Mouse (Mus musculus) embryonic facial prominence, embryonic 14.5 days (tissue): ENCODE results near the gene F8a. TPM values are rescaled to one million over a fixed set of nuclear protein-coding genes. Genes with fewer than 3 reads are reported as not detected.
"Not testable (repeated sequence)": the region's sequence is repeated elsewhere in the genome, so short reads cannot be mapped to it uniquely, and the experiment has no call there.

Experiments used
- ATAC-seq: fragments of 200-750 bp; cut with Nextera tagmentation; 2 replicates; pipeline ENCODE4 v1.8.0; 2017; ENCODE audit warnings: low read depth, moderate number of reproducible peaks, moderate TSS enrichment
- DNase-seq: peaks from one replicate; pipeline ENCODE4 v3.0.0-alpha.2; 2015; ENCODE audit warnings: low spot score
- H3K27ac ChIP-seq: fragments of 300-500 bp; sonication (generic); replicated peaks from 2 replicates; pipeline ENCODE4 v1.5.1; 2014; ENCODE audit warnings: low read depth, mild to moderate bottlenecking, low read length, moderate library complexity
- H3K27me3 ChIP-seq: fragments of 300-500 bp; sonication (generic); replicated peaks from 2 replicates; pipeline ENCODE4 v1.6.1; 2014; ENCODE audit warnings: low read length; ENCODE audit not compliant: control insufficient read depth, insufficient read depth
- H3K36me3 ChIP-seq: fragments of 300-500 bp; sonication (generic); 2 replicates; pipeline ENCODE4 v1.6.1; 2014; ENCODE audit warnings: low read length, mixed read lengths; ENCODE audit not compliant: control insufficient read depth, insufficient read depth
- H3K4me1 ChIP-seq: fragments of 300-500 bp; sonication (generic); 2 replicates; pipeline ENCODE4 v1.6.1; 2014; ENCODE audit warnings: antibody characterized with exemption, low read length; ENCODE audit not compliant: control insufficient read depth, insufficient read depth
- H3K4me2 ChIP-seq: fragments of 300-500 bp; sonication (generic); 2 replicates; pipeline ENCODE4 v1.6.1; 2014; ENCODE audit warnings: low read depth, mild to moderate bottlenecking, low read length, moderate library complexity, mixed read lengths
- H3K4me3 ChIP-seq: fragments of 300-500 bp; sonication (generic); 2 replicates; pipeline ENCODE4 v1.5.1; 2014; ENCODE audit warnings: low read depth, mild to moderate bottlenecking, low read length
- H3K9ac ChIP-seq: fragments of 300-500 bp; sonication (generic); 2 replicates; pipeline ENCODE4 v1.6.1; 2014; ENCODE audit warnings: low read depth, mild to moderate bottlenecking, low read length, moderate library complexity, mixed read lengths
- H3K9me3 ChIP-seq: fragments of 300-500 bp; sonication (generic); 2 replicates; pipeline ENCODE4 v1.6.1; 2016; ENCODE audit warnings: low read length; ENCODE audit not compliant: control insufficient read depth
- WGBS: fragments of 180-500 bp; shearing (Covaris S2); extraction: QIAGEN DNeasy Blood & Tissue Kit; methylation state at CpG from one replicate; pipeline ENCODE4 v1.1.7; 2014; 5-methylcytosine and 5-hydroxymethylcytosine counted together
- polyA plus RNA-seq: library from polyadenylated mRNA; unstranded; fragments of >200 nt; fragmentation: Nextera tagmentation; extraction: Ambion mirVana; gene quantifications from 2 replicates; pipeline ENCODE4 v1.2.1, GENCODE M21; 2014

Gene F8a
- polyA plus RNA-seq: 10.6 and 11.1 TPM in 2 replicates

DNA sequence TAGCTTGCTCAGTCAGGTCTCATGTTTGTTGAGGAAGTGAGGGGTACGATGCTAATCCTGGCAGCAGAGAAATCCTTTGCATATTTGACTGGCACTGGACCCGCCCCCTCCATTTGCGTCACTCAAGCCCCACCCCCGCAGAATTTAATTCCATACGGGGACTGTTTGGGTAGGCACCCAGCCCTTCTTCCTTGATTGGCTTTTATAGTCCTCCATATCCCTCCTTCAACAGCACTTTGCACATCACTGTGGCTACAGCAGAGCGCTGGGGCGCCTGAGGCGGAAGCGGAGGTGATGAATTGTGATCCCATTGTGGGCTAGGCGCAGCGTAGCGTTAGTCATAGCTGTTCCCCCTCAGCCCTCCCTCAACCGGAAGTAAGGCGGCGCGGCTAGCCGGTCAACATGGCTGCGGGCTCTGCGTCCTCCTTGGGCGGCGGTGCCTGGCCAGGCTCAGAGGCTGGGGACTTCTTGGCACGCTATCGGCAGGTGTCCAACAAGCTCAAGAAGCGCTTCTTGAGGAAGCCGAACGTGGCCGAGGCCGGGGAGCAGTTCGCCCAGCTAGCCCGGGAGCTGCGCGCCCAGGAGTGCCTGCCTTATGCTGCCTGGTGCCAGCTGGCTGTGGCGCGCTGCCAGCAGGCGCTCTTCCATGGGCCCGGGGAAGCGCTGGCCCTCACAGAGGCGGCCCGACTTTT is at the start of gene F8a:
F8a (plus strand) TSS at position 378 of the 692 bp plus-strand sequence.
- Histone ChIP-seq H3K9ac (peak within 1 kb of the TSS; percentile 69), H3K27me3 (peaks cover 6% of the 10 kb centered on the region), H3K36me3 (no peaks in the 10 kb centered on the region), H3K27ac (peak within 1 kb of the TSS; percentile 88), H3K9me3 (no peaks in the 10 kb centered on the region), H3K4me2 (peak within 1 kb of the TSS; percentile 75), H3K4me3 (peak within 1 kb of the TSS; percentile 58), H3K4me1 (no peaks in the 10 kb centered on the region)
- 24% methylated on average over 23 of the region's 39 CpGs for WGBS
- ATAC-seq (peak; percentile 95), DNase-seq (peak; percentile 87)

DNA sequence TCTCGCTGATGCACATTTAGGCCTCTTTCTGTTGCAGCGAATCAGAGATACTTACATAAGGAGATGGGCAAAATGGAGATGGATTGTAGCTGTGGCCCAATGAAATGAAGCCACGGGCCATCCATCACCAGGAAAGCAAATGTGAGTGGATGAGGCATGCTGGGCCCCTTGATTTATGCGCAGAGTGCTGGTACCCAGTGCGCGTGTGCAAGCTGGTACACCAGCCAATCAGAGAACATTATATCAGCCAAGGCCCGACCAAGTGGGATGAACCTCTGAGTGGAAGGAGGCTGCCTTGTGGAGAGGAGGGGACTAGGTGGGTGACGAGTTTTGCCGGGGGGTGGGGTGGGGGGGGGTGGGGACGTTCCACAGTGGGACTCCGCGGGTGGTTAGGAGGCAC is 36.2 kb upstream of the F8a start, which contains the start of gene Xlr3b:
Xlr3b (plus strand) TSS at position 274 of the 400 bp plus-strand sequence.
- not testable (repeated sequence) for H3K4me3 ChIP-seq, H3K9ac ChIP-seq, H3K4me2 ChIP-seq, H3K27me3 ChIP-seq, H3K36me3 ChIP-seq, ATAC-seq, DNase-seq, H3K9me3 ChIP-seq, H3K27ac ChIP-seq, H3K4me1 ChIP-seq
- WGBS: 77% methylated on average over 8 of the region's 12 CpGs

- not testable (repeated sequence) for H3K27ac ChIP-seq, H3K36me3 ChIP-seq, H3K4me1 ChIP-seq, ATAC-seq, DNase-seq, H3K9me3 ChIP-seq, H3K27me3 ChIP-seq, H3K4me2 ChIP-seq, H3K4me3 ChIP-seq, H3K9ac ChIP-seq
- 79% methylated on average over 12 of the region's 19 CpGs for WGBS
Measured at GRCm38 (mm10) chrX:73213819-73214564, 14.1 kb upstream of the F8a start, which contains the start of gene Xlr4b. Gene Xlr4b, plus strand, starts transcription at chrX:73214333.

- H3K27me3 ChIP-seq: peaks cover 6% of the 10 kb centered on the region
- H3K9ac ChIP-seq: no peak overlapping the region
- DNase-seq (no peak), ATAC-seq (no peak)
- H3K27ac ChIP-seq: no peak overlapping the region
- no peak overlapping the region for H3K4me3 ChIP-seq
- H3K36me3 ChIP-seq: no peaks in the 10 kb centered on the region
- H3K4me1 ChIP-seq: no peaks in the 10 kb centered on the region
- H3K9me3 ChIP-seq: no peaks in the 10 kb centered on the region
- 51% methylated on average over 1 of the region's 1 CpGs for WGBS
- H3K4me2 ChIP-seq: no peak overlapping the region
Measured at GRCm38 (mm10) chrX:73225365-73225764, 2.7 kb upstream of the F8a start.

- H3K27me3 ChIP-seq: peaks cover 6% of the 10 kb centered on the region
- 17% methylated on average over 11 of the region's 51 CpGs for WGBS
- no peaks in the 10 kb centered on the region for H3K4me1 ChIP-seq
- no peaks in the 10 kb centered on the region for H3K9me3 ChIP-seq
- ATAC-seq (peak; percentile 78), DNase-seq (peak; percentile 53)
- H3K27ac ChIP-seq: peak overlapping the region; percentile 88
- peak overlapping the region; percentile 75 for H3K4me2 ChIP-seq
- peak overlapping the region; percentile 58 for H3K4me3 ChIP-seq
- H3K36me3 ChIP-seq: no peaks in the 10 kb centered on the region
- H3K9ac ChIP-seq: peak overlapping the region; percentile 69
Measured at GRCm38 (mm10) chrX:73228606-73229214, 619 bp downstream of the F8a start.

GRCm38 (mm10) chrX:73229288-73229687 is 1.2 kb downstream of the F8a start:
- Histone ChIP-seq H3K27me3 (peaks cover 6% of the 10 kb centered on the region), H3K4me2 (peak overlapping the region; percentile 75), H3K9ac (peak overlapping the region; percentile 69), H3K9me3 (no peaks in the 10 kb centered on the region), H3K36me3 (no peaks in the 10 kb centered on the region), H3K4me1 (no peaks in the 10 kb centered on the region), H3K27ac (no peak overlapping the region), H3K4me3 (peak overlapping the region; percentile 58)
- ATAC-seq (no peak), DNase-seq (no peak)
- WGBS: 29% methylated on average over 3 of the region's 3 CpGs

- H3K4me2 ChIP-seq, DNase-seq, H3K27me3 ChIP-seq, H3K9ac ChIP-seq, H3K27ac ChIP-seq, H3K4me3 ChIP-seq, H3K9me3 ChIP-seq, H3K4me1 ChIP-seq, H3K36me3 ChIP-seq, ATAC-seq: not testable (repeated sequence)
- 88% methylated on average over 11 of the region's 14 CpGs for WGBS
Measured at GRCm38 (mm10) chrX:73242821-73243325, 14.8 kb downstream of the F8a start, which contains the start of gene Xlr4c. Gene Xlr4c, minus strand, starts transcription at chrX:73243130.

DNA sequence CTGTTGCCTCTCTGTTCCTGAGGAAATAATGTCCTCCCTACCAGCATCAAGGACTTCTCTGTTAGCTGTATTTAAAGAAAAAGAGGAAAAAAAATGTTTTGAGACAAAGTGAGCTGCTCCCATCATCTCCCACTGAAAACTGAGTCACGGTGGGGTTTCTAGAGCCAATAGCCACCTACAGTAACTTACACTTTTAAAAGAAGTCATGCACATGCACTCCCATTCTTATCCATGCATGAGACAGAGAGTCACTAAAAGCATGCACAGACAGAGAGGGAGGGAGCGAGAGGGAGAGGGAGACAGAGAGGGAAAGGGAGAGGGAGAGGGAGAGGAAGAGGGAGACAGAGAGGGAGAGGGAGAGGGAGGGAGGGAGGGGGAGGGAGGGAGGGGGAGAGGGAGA is 34.3 kb downstream of the F8a start:
- not testable (repeated sequence) for H3K36me3 ChIP-seq, H3K4me1 ChIP-seq, H3K27ac ChIP-seq, H3K27me3 ChIP-seq, H3K4me2 ChIP-seq, H3K4me3 ChIP-seq, DNase-seq, ATAC-seq, H3K9ac ChIP-seq, H3K9me3 ChIP-seq
- WGBS: 56% methylated on average over 1 of the region's 2 CpGs
